Mouse (Mus musculus): Measurements from ENCODE around the gene Ffar2. TPM values are rescaled to one million over a fixed set of nuclear protein-coding genes. Genes with fewer than 3 reads are reported as not detected.

Gene Ffar2
- polyA plus RNA-seq (2016; fragmentation: Nextera tagmentation; extraction: Ambion mirVana) = 0.08 TPM in 1 of 2 replicates, not detected in the other

DNA sequence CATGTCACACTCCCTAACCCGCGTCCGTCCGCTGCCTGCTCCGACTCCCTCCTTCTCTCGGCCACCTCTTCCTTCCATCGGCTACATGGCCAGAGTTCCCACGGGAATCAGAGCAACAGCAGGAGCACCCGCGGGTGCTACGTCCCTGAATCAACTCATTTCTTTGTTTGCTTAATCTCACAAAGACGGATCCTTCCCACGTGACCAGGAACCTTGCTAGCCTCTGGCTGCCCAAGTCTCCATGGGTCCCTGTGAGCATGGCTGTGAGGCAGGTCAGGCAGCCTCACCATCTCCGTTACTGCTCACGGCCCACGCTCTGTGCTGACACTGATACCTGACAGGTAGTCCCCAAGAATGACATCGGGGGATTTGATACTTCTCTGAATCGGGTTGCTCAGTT is at the start of gene Ffar2:
Gene Ffar2, minus strand, starts transcription at position 101 of the 400 bp plus-strand sequence.
- ATAC-seq (ENCODE audit: low FRiP score, low read depth) = no peak

DNA sequence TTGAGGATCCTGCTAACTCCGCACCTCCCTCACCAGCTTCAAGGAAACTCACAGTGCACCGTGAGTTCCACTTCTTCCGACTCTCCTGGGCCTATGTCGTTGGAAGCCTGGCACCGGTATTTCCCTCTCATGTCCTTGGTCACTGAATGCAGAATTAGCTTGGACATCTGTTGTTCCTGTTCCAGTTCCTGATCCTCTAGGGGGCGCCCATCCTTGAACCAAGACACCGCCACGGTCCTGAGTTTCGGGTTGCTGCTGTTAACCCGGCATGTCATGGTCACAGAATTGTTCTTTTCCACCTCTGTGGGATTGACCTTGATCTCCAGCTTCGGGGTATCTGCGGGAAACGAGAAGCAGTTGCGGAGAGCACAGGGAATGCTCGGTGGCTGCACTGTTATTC is 49.5 kb upstream of the Ffar2 start:
- no peak overlapping the region for H3K4me3 ChIP-seq
- peak overlapping the region; percentile 31; the same call in 1 of the 2 replicates for H3K4me2 ChIP-seq (replicated peaks)
- no peaks in the 10 kb centered on the region for H3K9me3 ChIP-seq
- peaks cover 3% of the 10 kb centered on the region; the same call in 1 of the 2 replicates for H3K4me1 ChIP-seq
- no peaks in the 10 kb centered on the region for H3K36me3 ChIP-seq
- WGBS = 26% methylated on average over 15 of the region's 15 CpGs
- no peak overlapping the region for H3K27ac ChIP-seq
- no peak overlapping the region for H3K9ac ChIP-seq
- ATAC-seq (ENCODE audit: low FRiP score, low read depth) = no peak
- no peaks in the 10 kb centered on the region; the same call in 1 of the 2 replicates for H3K27me3 ChIP-seq (replicated peaks)

More for the DNA sequence above, at the start of gene Ffar2:
- WGBS = 90% methylated on average over 18 of the region's 18 CpGs
- H3K36me3 ChIP-seq = no peaks in the 10 kb centered on the region
- H3K9me3 ChIP-seq = no peaks in the 10 kb centered on the region
- no peaks in the 10 kb centered on the region for H3K27me3 ChIP-seq (replicated peaks)
- H3K4me2 ChIP-seq (replicated peaks) = no peak within 1 kb of the TSS
- no peaks in the 10 kb centered on the region for H3K4me1 ChIP-seq
- no peak within 1 kb of the TSS for H3K27ac ChIP-seq
- H3K9ac ChIP-seq = no peak within 1 kb of the TSS
- H3K4me3 ChIP-seq = no peak within 1 kb of the TSS

DNA sequence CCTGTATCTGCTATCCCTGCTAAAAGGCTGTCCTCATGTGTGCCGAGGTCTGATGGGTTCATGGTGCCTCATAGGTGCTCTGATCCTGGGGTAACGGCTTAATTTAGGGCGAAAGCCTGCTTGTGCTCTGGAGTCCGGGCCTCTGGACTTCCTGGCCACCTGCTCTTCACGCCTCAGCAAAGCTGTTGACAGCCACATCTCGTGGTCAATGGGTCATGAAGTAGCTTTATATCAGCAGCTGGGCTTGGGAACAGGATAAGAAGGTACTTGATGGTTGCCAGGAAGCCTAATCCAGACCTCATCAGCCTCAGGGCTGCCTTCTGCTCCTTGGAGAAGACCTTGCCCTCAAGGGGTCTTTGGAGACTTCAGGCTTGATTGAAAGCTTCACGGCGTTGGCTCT is 39.8 kb upstream of the Ffar2 start:
- 79% methylated on average over 8 of the region's 8 CpGs for WGBS

DNA sequence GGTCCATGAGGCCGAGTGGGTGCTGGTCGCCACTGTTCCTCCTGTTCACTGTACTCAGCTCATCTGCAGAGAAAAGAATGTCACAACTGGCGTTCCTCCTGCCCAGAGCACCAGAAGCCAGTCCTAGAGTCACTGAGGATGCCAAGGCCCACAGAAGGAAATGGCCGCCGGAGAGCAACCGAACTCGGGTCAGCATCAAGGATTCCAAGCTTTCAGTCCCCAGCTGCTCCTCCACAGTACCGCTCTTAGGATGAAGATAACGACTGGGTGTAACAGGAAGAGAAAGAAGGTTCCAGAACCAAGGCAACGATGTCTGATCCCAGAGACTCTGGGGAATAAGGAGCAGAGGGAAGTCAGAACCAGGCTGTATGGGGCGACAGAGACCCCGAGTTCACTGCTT is 37.9 kb upstream of the Ffar2 start, which contains the start of gene Ffar1:
Gene Ffar1, minus strand, starts transcription at position 101 of the 400 bp plus-strand sequence.
- Histone ChIP-seq H3K4me1 (no peaks in the 10 kb centered on the region), H3K4me3 (no peak within 1 kb of the TSS), H3K9me3 (no peaks in the 10 kb centered on the region), H3K27ac (no peak within 1 kb of the TSS), H3K27me3 (replicated peaks) (no peaks in the 10 kb centered on the region), H3K4me2 (replicated peaks) (0 out of 2 replicates have a peak within 1 kb of the TSS, but pooled peaks have one; percentile 55), H3K36me3 (no peaks in the 10 kb centered on the region), H3K9ac (peak within 1 kb of the TSS; percentile 6; the same call in 1 of the 2 replicates)
- 89% methylated on average over 12 of the region's 12 CpGs for WGBS
- ATAC-seq (ENCODE audit: low FRiP score, low read depth) = no peak

More for the DNA sequence above, 39.8 kb upstream of the Ffar2 start:
- Histone ChIP-seq H3K36me3 (no peaks in the 10 kb centered on the region), H3K27ac (no peak overlapping the region), H3K4me1 (no peaks in the 10 kb centered on the region), H3K4me2 (replicated peaks) (no peak overlapping the region), H3K9me3 (no peaks in the 10 kb centered on the region), H3K27me3 (replicated peaks) (no peaks in the 10 kb centered on the region), H3K9ac (no peak overlapping the region), H3K4me3 (no peak overlapping the region)
- ATAC-seq (ENCODE audit: low FRiP score, low read depth) = no peak

DNA sequence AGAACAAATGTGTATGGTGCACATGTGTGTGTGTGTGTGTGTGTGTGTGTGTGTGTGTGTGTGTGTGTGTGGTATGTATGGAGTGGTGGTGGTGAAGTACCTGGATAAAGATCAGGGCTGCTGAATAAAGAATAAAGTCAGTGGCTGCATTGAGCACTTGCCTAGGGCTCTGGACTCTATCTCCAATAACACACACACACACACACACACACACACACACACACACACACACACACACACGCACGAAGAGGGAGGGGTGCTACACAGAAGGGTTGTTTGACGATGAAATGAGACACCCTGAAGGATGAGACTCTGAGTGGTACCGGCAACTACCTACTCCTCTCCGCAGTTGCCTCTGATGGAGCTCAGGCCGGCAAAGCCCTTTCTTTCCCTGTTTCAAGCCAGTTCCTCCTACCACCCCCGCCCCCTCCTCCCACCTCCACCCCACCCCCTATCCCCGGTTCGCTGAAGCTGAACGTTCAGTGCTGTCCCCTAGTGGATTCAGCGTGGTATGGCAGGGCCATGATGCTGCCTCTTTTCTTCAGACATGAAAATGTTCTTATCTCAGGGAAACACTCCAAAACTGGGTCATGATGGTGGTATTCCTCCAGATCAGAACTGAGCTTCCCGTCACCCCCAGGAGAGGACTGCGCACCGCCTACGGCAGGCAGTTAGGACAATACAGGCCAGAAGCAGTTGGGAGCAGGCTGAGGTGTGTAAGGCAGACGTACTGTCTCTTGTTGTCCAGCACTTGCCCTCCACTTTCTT is 36.2 kb upstream of the Ffar2 start:
- H3K27ac ChIP-seq = no peak overlapping the region
- peak overlapping the region; percentile 55 for H3K4me2 ChIP-seq (replicated peaks)
- H3K9me3 ChIP-seq = no peaks in the 10 kb centered on the region
- peak; percentile 69 for ATAC-seq (ENCODE audit: low FRiP score, low read depth)
- H3K4me1 ChIP-seq = no peaks in the 10 kb centered on the region
- WGBS = 11% methylated on average over 14 of the region's 16 CpGs
- H3K27me3 ChIP-seq (replicated peaks) = no peaks in the 10 kb centered on the region; the same call in 1 of the 2 replicates
- H3K36me3 ChIP-seq = no peaks in the 10 kb centered on the region
- 0 out of 2 replicates have a peak overlapping the region, but pooled peaks have one; percentile 29 for H3K9ac ChIP-seq
- peak overlapping the region; percentile 15; the same call in 1 of the 2 replicates for H3K4me3 ChIP-seq

DNA sequence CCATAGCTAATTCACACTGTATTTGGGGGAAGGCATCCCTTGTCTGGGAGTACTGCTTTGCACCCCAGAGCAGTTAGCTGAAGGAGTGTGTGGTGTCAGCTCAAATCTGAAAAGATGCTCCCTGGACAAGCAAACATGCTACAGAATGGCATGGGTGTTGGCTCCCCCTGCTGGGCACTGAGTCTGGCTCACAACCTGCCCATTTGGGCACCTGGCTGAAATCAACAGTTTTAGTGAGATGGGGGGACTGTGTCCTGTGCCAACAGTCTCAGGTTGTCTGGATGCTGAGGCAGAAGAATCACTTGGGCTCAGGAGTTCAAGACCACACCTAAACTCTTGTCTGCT is 35.7 kb upstream of the Ffar2 start:
- peak overlapping the region; percentile 55; the same call in 1 of the 2 replicates for H3K4me2 ChIP-seq (replicated peaks)
- no peak overlapping the region for H3K4me3 ChIP-seq
- H3K36me3 ChIP-seq = no peaks in the 10 kb centered on the region
- H3K4me1 ChIP-seq = no peaks in the 10 kb centered on the region
- no peak overlapping the region for H3K9ac ChIP-seq
- H3K27me3 ChIP-seq (replicated peaks) = no peaks in the 10 kb centered on the region; the same call in 1 of the 2 replicates
- H3K27ac ChIP-seq = no peak overlapping the region
- ATAC-seq (ENCODE audit: low FRiP score, low read depth) = 0 out of 2 replicates have a peak, but pooled peaks have one; percentile 35
- H3K9me3 ChIP-seq = no peaks in the 10 kb centered on the region

DNA sequence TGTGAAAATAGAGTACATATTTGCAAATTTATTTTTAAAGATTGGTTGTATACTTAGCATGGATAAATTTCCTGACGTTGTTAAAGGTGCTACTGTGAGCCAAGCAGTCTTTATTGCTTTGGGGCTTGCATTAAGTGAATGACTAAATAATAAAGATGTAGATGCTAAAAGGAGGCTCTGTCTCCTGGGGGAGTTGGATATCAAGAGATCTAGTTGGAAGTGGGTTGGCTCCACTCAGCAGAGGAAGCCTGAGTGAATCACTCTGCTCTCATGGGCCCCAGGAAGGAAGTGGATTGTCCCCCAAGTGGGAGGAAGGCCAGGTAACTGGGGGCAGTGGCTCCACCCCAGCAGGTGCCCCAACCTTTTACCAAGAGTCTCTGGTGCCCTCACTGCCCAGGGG is 34.2 kb upstream of the Ffar2 start:
- H3K9ac ChIP-seq = no peak overlapping the region
- no peaks in the 10 kb centered on the region; the same call in 1 of the 2 replicates for H3K27me3 ChIP-seq (replicated peaks)
- H3K9me3 ChIP-seq = no peaks in the 10 kb centered on the region
- H3K4me2 ChIP-seq (replicated peaks) = no peak overlapping the region
- WGBS = 80% methylated on average over 1 of the region's 1 CpGs
- no peak overlapping the region for H3K27ac ChIP-seq
- no peak overlapping the region for H3K4me3 ChIP-seq
- no peaks in the 10 kb centered on the region for H3K4me1 ChIP-seq
- H3K36me3 ChIP-seq = no peaks in the 10 kb centered on the region
- ATAC-seq (ENCODE audit: low FRiP score, low read depth) = no peak

DNA sequence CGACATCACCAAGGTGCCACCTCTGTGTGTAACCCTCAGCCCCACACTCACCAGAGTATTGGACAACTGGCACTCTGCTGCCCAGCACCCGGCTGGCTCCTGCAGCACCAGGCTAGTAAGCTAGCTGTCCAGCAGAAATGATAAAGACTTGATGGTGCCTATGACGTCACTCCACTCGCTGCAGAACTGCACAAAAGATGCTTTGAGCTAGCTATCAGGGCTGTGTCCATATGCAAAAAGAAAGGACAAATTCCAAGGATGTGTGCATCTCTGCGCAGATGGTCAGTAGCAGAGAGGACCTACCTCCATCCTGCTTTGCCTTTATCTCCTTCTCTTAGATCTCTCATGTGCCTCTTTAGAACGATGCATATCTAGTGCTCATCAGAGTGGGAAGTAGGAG is 32.5 kb upstream of the Ffar2 start, which contains the start of gene Ffar3:
Gene Ffar3, minus strand, starts transcription at position 101 of the 400 bp plus-strand sequence.
- Histone ChIP-seq H3K4me2 (replicated peaks) (no peak within 1 kb of the TSS), H3K4me1 (no peaks in the 10 kb centered on the region), H3K9ac (no peak within 1 kb of the TSS), H3K9me3 (no peaks in the 10 kb centered on the region), H3K27ac (no peak within 1 kb of the TSS), H3K27me3 (replicated peaks) (no peaks in the 10 kb centered on the region; the same call in 1 of the 2 replicates), H3K36me3 (no peaks in the 10 kb centered on the region), H3K4me3 (no peak within 1 kb of the TSS)
- no peak for ATAC-seq (ENCODE audit: low FRiP score, low read depth)
- WGBS = 83% methylated on average over 6 of the region's 6 CpGs

DNA sequence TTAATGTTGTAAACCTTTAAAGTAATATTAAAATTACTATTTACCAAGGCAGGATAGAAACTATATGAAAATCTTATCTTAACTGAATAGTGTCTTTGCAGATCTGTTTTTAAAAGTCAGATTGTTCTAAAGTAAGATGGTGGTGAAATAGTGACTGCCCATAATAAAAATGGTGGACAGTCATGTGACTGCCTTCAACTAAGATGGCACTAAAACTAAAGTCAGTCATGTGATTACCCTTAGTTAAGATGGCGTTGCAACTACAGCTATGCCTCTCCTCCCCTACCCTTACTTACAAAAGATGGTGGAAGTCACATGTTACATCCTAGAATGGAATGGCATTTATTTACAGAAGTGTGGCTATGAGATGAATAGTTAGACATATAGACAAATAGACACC is 27.8 kb upstream of the Ffar2 start:
- H3K9me3 ChIP-seq = no peaks in the 10 kb centered on the region
- no peaks in the 10 kb centered on the region for H3K4me1 ChIP-seq
- 88% methylated on average over 1 of the region's 1 CpGs for WGBS
- H3K4me2 ChIP-seq (replicated peaks) = no peak overlapping the region
- no peak overlapping the region for H3K4me3 ChIP-seq
- H3K36me3 ChIP-seq = no peaks in the 10 kb centered on the region
- H3K9ac ChIP-seq = no peak overlapping the region
- no peaks in the 10 kb centered on the region; the same call in 1 of the 2 replicates for H3K27me3 ChIP-seq (replicated peaks)
- no peak for ATAC-seq (ENCODE audit: low FRiP score, low read depth)
- H3K27ac ChIP-seq = no peak overlapping the region

DNA sequence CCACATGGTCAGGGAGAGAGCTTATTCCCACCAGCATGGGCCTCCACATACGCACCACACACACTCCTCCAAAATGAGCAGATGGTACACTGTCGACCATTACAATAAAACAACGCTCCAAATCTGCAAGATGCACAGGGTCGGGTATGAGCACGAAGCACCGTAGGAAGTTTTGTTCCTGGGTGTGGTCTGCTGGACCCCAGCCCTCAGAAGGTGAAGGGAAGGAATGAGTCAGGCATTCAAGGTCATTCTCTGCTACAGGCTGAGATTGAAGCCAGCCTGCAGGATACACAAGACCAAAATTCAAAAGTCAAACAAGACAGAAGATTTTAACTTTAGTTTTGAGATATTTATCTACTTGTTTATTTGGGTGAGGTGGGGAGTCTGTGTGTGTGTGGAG is 24.4 kb upstream of the Ffar2 start:
- Histone ChIP-seq H3K27ac (no peak overlapping the region), H3K4me1 (peaks cover 20% of the 10 kb centered on the region), H3K9me3 (no peaks in the 10 kb centered on the region), H3K36me3 (no peaks in the 10 kb centered on the region), H3K27me3 (replicated peaks) (no peaks in the 10 kb centered on the region), H3K4me3 (no peak overlapping the region), H3K4me2 (replicated peaks) (no peak overlapping the region), H3K9ac (no peak overlapping the region)
- ATAC-seq (ENCODE audit: low FRiP score, low read depth) = no peak
- WGBS = 74% methylated on average over 6 of the region's 6 CpGs

DNA sequence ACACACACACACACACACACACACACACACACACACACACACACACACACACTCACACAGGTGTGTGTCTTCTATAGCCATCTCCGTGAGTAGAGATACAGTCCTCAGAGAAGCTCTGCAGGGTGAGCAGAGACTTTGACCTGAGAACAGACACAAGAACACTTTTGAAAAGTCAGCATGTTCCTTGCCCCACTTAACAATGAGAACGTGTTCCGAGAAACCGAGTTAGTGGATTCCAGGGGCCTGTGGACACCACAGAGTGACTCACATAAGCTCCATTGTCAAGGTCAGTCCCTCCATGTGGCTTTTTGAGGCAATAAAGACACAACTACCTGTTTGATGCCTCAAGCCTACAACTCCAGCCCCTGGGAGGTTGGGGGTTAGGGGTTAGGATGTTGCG is 23.8 kb upstream of the Ffar2 start:
- H3K4me3 ChIP-seq = no peak overlapping the region
- H3K9me3 ChIP-seq = no peaks in the 10 kb centered on the region
- no peaks in the 10 kb centered on the region for H3K36me3 ChIP-seq
- no peak for ATAC-seq (ENCODE audit: low FRiP score, low read depth)
- no peak overlapping the region for H3K4me2 ChIP-seq (replicated peaks)
- H3K9ac ChIP-seq = no peak overlapping the region
- H3K27ac ChIP-seq = no peak overlapping the region
- H3K4me1 ChIP-seq = peaks cover 20% of the 10 kb centered on the region
- H3K27me3 ChIP-seq (replicated peaks) = no peaks in the 10 kb centered on the region
- 77% methylated on average over 5 of the region's 5 CpGs for WGBS

DNA sequence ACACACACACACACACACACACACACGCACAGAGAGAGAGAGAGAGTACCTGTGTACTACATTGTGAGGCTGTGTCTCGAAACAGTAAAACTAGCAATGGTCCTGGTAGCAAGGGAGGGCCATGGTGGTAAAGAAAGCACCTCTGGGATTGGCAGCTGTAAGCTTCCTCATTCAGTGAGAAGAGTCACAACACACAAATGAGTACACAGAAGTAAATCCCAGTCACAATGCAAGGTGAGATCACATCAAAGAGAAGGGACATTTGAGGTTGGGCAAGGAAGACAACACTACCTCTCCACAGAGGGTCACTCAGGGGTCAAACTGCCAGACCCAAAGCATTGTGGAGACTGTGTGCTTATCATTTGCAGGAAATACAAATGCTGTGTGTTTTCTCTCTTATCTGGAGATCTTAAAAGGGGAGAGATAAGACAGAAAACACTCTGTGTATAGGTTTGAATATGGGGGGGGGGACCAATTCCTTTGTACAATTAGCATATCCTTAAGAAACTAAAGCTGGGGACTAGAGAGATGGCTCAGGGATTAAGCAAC is 23.0 kb upstream of the Ffar2 start:
- no peaks in the 10 kb centered on the region for H3K36me3 ChIP-seq
- no peaks in the 10 kb centered on the region for H3K27me3 ChIP-seq (replicated peaks)
- H3K27ac ChIP-seq = no peak overlapping the region
- no peak overlapping the region for H3K4me2 ChIP-seq (replicated peaks)
- H3K4me3 ChIP-seq = no peak overlapping the region
- H3K9ac ChIP-seq = no peak overlapping the region
- no peak for ATAC-seq (ENCODE audit: low FRiP score, low read depth)
- H3K9me3 ChIP-seq = no peaks in the 10 kb centered on the region
- H3K4me1 ChIP-seq = peaks cover 20% of the 10 kb centered on the region
- WGBS = 75% methylated on average over 2 of the region's 2 CpGs
